8 mouse cellular contexts compared by ENCODE assay signal in the genomic region with DNA sequence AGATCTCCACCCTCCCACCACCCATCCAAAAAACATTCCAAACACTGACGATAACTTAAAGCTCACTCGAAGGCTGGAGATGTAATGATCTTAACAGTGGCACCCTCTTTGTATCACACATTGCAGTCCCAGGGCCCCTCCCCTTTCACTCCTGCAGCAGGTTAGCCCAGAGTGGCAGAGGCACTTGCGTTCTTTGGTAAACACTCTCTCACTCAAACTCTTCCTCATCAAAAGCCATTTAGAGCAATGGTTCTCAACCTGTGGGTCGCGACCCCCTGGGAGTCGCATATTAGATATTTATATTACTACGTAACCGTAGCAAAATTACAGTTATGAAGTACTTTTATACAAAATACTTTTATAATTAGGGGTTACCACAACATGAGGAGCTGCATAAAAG. TPM values are rescaled to one million over a fixed set of nuclear protein-coding genes. Genes with fewer than 3 reads are reported as not detected.
A peak's percentile ranks its signal among the peaks of the same experiment; 100 is the strongest.
DNase-seq lines count a peak whose midpoint lies in the region; ATAC-seq lines count a peak whose summit lies in the region.

No protein-coding gene starts in this region.

- DNase-seq in testis, postnatal 10 days (ENCODE audit: low spot score): peak; percentile 46
- DNase-seq in testis, postnatal 14 days (ENCODE audit: low spot score): no peak
- DNase-seq in embryonic facial prominence, embryonic 10.5 days (ENCODE audit: low spot score): no peak
- DNase-seq in thymus, postnatal 25 days: peak; percentile 20
- DNase-seq in frontal cortex, postnatal 36 days (ENCODE audit: low spot score in 2 of 2): no peak
- DNase-seq in right cerebral cortex, postnatal 36 days (ENCODE audit: low spot score in 2 of 2): no peak

- no peaks in the 10 kb centered on the region for H3K36me3 ChIP-seq in embryonic facial prominence, embryonic 10.5 days (replicated peaks)
- no peaks in the 10 kb centered on the region for H3K36me3 ChIP-seq in intestine, embryonic 15.5 days

- H3K4me3 ChIP-seq in embryonic facial prominence, embryonic 10.5 days: peak overlapping the region; percentile 94
- peak overlapping the region; percentile 65 for H3K4me3 ChIP-seq in intestine, embryonic 15.5 days (replicated peaks)

- peak overlapping the region; percentile 83; the same call in 1 of the 2 replicates for H3K27ac ChIP-seq in embryonic facial prominence, embryonic 10.5 days (replicated peaks)
- no peak overlapping the region for H3K27ac ChIP-seq in intestine, embryonic 15.5 days

- peak; percentile 38; the same call in 1 of the 2 replicates for ATAC-seq in intestine, embryonic 15.5 days
- ATAC-seq in megakaryocyte-erythroid progenitor cell, adult 5-6 weeks (replicated peaks; ENCODE audit: low FRiP score, low TSS enrichment, poor library complexity, severe bottlenecking): peak; percentile 78

- 53% methylated on average over 8 of the region's 8 CpGs for WGBS in embryonic facial prominence, embryonic 10.5 days
- 39% methylated on average over 8 of the region's 8 CpGs for WGBS in intestine, embryonic 15.5 days

- H3K4me1 ChIP-seq in embryonic facial prominence, embryonic 10.5 days: peaks cover 12% of the 10 kb centered on the region
- peaks cover 5% of the 10 kb centered on the region; the same call in 1 of the 2 replicates for H3K4me1 ChIP-seq in intestine, embryonic 15.5 days (replicated peaks)

- no peaks in the 10 kb centered on the region for H3K9me3 ChIP-seq in embryonic facial prominence, embryonic 10.5 days
- H3K9me3 ChIP-seq in intestine, embryonic 15.5 days: no peaks in the 10 kb centered on the region

- no peaks in the 10 kb centered on the region for H3K27me3 ChIP-seq in embryonic facial prominence, embryonic 10.5 days (replicated peaks; ENCODE audit: low read depth, poor library complexity, severe bottlenecking)
- H3K27me3 ChIP-seq in intestine, embryonic 15.5 days (replicated peaks): no peaks in the 10 kb centered on the region

- peak overlapping the region; percentile 78 for H3K4me2 ChIP-seq in intestine, embryonic 15.5 days (replicated peaks)

- peak overlapping the region; percentile 63 for H3K9ac ChIP-seq in intestine, embryonic 15.5 days

RNA-seq across cellular contexts. Expression of gene Mindy3, which starts 1.1 kb away (rescaled TPM):
- polyA plus RNA-seq in embryonic facial prominence, embryonic 10.5 days (2016; fragmentation: Nextera tagmentation; extraction: Ambion mirVana): 27.9 and 28.2 TPM in 2 replicates
- 20.7 and 25.0 TPM in 2 replicates for polyA plus RNA-seq in intestine, embryonic 15.5 days (2015; fragmentation: Nextera tagmentation; extraction: Ambion mirVana)
- 37.8 and 39.4 TPM in 2 replicates for total RNA-seq in megakaryocyte-erythroid progenitor cell, adult 5-6 weeks (2014; fragmentation: Nextera tagmentation)
- 23.4 and 30.6 TPM in 2 replicates for total RNA-seq in megakaryocyte-erythroid progenitor cell, adult 5-6 weeks (2017)

Comparison
In these comparisons a context has a peak if more than half of its experiments do, and no peak if none do; other contexts are left out.
1. DNase-seq: peak in testis, postnatal 10 days (single experiment) and thymus, postnatal 25 days (single experiment); none in testis, postnatal 14 days (single experiment), embryonic facial prominence, embryonic 10.5 days (single experiment), frontal cortex, postnatal 36 days (0 of 2) and right cerebral cortex, postnatal 36 days (0 of 2).